Mouse (Mus musculus) adrenal gland, adult 10 weeks (tissue): ENCODE data around the gene Srsf2. TPM values are rescaled to one million over a fixed set of nuclear protein-coding genes. Genes with fewer than 3 reads are reported as not detected.

Source experiments
- polyA plus RNA-seq: library from polyadenylated mRNA; stranded (reverse); fragments of 350-450 nt; fragmentation: Illumina TruSeq; extraction: RNeasy Lipid Tissue Mini Kit (QIAGEN cat#74804); gene quantifications from one replicate; pipeline ENCODE4 v1.2.3, GENCODE M21; 2014; ENCODE audit warnings: low read depth, low replicate concordance

Srsf2 gene
- polyA plus RNA-seq, result 468 TPM

DNA sequence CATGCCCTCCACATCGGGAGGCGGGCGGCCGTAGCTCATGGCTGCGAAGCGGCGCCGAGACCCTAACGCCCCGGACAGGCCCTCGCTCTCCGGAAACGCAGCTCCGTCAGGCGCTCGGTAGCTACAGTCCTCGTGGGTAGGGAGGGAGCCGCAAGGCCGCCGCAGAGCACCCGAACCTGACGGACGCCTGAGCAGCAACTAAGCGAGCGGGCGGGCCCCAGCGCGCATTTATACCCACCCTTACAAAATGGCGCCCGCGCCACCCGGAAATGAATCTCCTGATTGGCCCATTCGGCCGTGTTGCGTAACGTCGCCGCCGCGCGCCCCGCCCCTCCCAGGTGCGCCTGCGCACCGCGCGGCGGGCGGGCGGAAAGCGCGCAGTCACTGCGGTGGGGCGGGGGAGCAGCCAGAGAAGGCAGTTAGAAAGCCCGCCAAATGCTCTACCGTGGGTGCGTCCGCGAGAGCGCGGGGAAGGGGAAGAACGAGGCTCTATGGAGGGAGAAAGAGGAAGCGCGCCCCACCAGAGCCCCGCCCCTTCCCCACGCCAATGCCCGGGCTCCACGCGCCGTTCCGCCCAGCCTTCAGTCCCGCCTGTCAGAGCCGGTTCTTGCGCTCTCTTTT, at the start of gene Srsf2:
Gene Srsf2 (minus strand): TSS at position 204 of the 621 bp plus-strand sequence.

DNA sequence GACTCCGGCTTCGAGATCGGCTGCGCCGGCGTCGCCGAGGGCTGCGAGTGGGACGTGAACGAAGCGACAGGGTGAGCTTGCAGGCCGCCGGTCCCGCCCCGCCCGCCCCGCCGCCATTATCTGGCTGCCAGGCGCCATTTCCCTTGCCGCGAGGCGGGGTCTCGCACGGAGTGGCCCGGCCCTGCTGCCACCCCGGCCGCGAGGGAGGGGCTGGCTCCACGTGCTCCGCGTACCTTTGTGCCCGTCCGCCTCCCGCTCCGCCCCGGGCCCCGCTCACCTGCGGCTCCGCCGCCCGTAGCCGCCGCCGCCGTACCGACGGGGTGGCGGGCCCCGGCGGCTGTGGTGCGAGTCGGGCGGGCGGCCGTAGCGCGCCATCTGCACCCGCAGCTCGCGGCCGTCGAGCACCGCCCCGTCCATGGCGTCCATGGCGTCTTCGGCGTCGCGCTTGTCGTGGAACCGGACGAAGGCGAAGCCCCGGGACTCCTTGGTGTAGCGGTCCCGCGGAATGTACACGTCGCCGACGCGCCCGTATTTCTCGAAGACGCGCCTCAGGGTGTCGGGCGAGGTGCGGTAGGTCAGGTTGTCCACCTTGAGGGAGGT, 503 bp downstream of the Srsf2 start, which contains the start of gene Mfsd11:
Gene Mfsd11 (plus strand): TSS at position 150 of the 600 bp plus-strand sequence.

DNA sequence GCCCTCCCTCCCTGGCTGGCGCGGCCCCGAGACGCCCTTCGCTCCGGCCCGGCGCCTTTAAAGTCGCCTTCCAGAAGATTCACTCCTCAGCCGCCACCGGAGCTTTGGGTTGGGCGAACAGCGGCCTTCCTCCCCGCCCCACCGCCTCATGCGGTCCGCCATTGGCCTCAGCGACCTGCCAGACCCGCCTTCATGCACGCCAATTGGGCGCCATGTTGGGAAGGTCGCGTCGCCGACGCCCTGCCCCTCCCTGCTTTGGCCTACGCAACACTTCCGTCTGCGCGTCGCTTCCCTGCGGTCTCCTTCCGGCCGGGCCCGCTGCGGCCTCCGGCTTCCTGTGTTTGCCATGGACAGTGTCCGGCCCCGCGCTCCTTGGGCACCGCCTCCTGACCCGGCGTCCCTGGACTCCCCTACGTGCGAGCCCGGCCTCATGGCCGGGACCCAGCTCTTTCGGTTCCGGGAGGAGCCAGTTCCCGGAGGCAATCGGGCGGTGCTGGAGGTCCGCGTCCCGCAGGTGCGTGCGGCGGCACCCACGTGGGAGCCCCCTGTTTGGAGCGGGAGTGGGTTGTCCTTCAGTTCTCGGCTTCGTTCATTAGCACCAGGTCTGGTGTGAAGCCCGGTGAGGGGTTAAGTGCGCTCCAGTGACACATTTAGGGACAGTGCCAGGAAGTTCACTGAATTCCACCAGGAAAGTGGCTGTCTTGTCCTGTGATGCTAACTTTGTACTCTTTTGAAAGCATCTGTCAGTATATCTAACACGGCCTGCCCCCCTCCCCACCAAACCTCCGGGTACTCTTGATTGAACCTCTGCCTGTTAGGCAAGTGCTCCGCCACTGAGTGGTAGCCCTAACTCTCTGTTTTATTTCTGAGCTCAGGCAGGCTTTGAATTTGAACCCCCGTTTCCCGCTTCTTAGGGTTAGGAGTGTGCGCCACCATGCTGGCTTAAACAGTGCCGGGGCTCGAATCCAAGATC, 9.3 kb downstream of the Srsf2 start, which contains the start of the genes Mettl23 and Jmjd6:
Gene Mettl23 (plus strand): TSS at position 18 of the 973 bp plus-strand sequence.
Gene Jmjd6 (minus strand): TSS at position 189 of the 973 bp plus-strand sequence.

DNA sequence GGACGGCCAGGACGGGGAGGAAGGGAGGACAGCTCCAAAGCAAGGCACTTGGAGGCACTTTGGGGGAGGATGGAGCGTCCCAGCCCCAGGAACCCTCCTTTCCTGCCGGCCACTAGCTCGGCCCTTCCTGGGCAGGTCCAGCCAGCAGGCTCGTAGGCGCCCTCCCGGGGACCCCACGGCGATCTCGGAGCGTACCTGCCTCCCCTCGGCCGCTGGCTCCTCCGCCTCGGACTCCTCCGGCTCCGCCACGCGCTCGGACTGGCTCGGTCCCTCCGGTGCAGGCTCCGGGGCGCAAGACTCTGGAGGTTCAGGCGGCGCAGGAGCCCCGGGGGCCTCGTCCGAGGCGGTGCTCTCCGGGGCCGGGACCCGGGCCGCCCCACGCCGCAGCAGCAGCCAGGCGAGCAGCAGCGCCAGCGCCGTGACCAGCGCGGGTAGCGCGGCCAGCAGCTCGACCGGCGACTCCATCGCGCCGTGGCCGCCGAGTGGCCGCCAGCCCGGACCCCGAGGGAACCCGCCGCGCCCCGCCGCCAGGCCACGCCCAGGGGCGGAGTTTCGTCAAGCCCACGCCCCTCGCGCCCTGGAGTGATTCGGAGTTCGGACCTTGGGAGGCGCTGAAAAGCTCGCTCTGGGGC, 25.2 kb downstream of the Srsf2 start, which contains the start of gene Mxra7:
Gene Mxra7 (minus strand): TSS at position 513 of the 632 bp plus-strand sequence.

Other genes with a start within 250 kb of the Srsf2 start
- gene Rhbdf2, start 226.1 kb downstream of the Srsf2 start, polyA plus RNA-seq, result not detected
- 1.9 TPM for gene Prcd, start 199.6 kb downstream of the Srsf2 start, polyA plus RNA-seq
- gene Cygb, start 198.8 kb downstream of the Srsf2 start, polyA plus RNA-seq, result 1.9 TPM
- 0.23 TPM for gene St6galnac1, start 77.6 kb downstream of the Srsf2 start, polyA plus RNA-seq
- gene Mxra7, start 25.0 kb downstream of the Srsf2 start, polyA plus RNA-seq, result 28.5 TPM
- gene Mettl23, start 9.8 kb downstream of the Srsf2 start, polyA plus RNA-seq, result 63.3 TPM
- 9.3 TPM for gene Jmjd6, start 9.6 kb downstream of the Srsf2 start, polyA plus RNA-seq
- gene Mfsd11, start 654 bp downstream of the Srsf2 start, polyA plus RNA-seq, result 21.5 TPM
- gene Mgat5b, start 65.8 kb upstream of the Srsf2 start, polyA plus RNA-seq, result not detected